Mouse (Mus musculus) kidney, adult 2 months (tissue): Measurements from ENCODE around the gene Kmt2c.

ENCODE experiments used
- CTCF ChIP-seq: fragments of 200-500 bp; conservative IDR thresholded peaks from 2 replicates; pipeline ENCODE4 v1.5.1; 2011; ENCODE audit warnings: low read depth, mild to moderate bottlenecking, control low read depth, low read length, moderate library complexity, mixed read lengths; ENCODE audit not compliant: insufficient read depth, insufficient read length
- POLR2A ChIP-seq: fragments of 200-500 bp; IDR thresholded peaks from one replicate; pipeline ENCODE4 v1.6.1; 2011; ENCODE audit warnings: low read depth, low read length, control low read depth

- TF ChIP-seq CTCF (no peak), POLR2A (no peak)
Observed at GRCm38 (mm10) chr5:25368420-25368819, 130.2 kb downstream of the Kmt2c start.
